Mouse (Mus musculus) heart, embryonic 14.5 days (tissue): ENCODE data around the gene Scn7a. TPM values are rescaled to one million over a fixed set of nuclear protein-coding genes. Genes with fewer than 3 reads are reported as not detected.

Experiments
- ATAC-seq: fragments of 200-750 bp; cut with Nextera tagmentation; 2 replicates; pipeline ENCODE4 v1.8.0; 2017; ENCODE audit warnings: low read depth, moderate TSS enrichment; ENCODE audit not compliant: insufficient number of reproducible peaks, insufficient read depth, low FRiP score
- H3K27ac ChIP-seq, 2 experiments: fragments of 200-500 bp in 1 of 2; fragments of 300-500 bp in 1 of 2; sonication (generic) in 1 of 2; replicated peaks in 1 of 2; 2 replicates each; pipeline ENCODE4 v1.5.1; 2012 to 2014; ENCODE audit warnings: low read depth in 2 of 2, low read length in 2 of 2, control low read depth in 1 of 2, mild to moderate bottlenecking in 1 of 2, mixed read lengths in 1 of 2; ENCODE audit not compliant: control insufficient read depth in 1 of 2, insufficient read depth in 1 of 2
- H3K27me3 ChIP-seq: fragments of 300-500 bp; sonication (generic); 2 replicates; pipeline ENCODE4 v1.6.1; 2014; ENCODE audit warnings: mild to moderate bottlenecking, low read length, control low read depth; ENCODE audit not compliant: control insufficient read depth, insufficient read depth
- H3K36me3 ChIP-seq: fragments of 300-500 bp; sonication (generic); 2 replicates; pipeline ENCODE4 v1.6.1; 2014; ENCODE audit warnings: mild to moderate bottlenecking, control low read depth, low read length, mixed read lengths; ENCODE audit not compliant: control insufficient read depth, insufficient read depth
- H3K4me1 ChIP-seq, 2 experiments: fragments of 200-500 bp in 1 of 2; fragments of 300-500 bp in 1 of 2; sonication (generic) in 1 of 2; 2 replicates each; pipeline ENCODE4 v1.6.1; 2012 to 2014; ENCODE audit warnings: low read length in 2 of 2, control low read depth in 1 of 2, mixed read lengths in 1 of 2; ENCODE audit not compliant: control insufficient read depth in 2 of 2, insufficient read depth in 2 of 2
- H3K4me2 ChIP-seq: fragments of 300-500 bp; sonication (generic); 2 replicates; pipeline ENCODE4 v1.6.1; 2014; ENCODE audit warnings: mild to moderate bottlenecking, low read length
- H3K4me3 ChIP-seq, 2 experiments: fragments of 200-500 bp in 1 of 2; fragments of 300-500 bp in 1 of 2; sonication (generic) in 1 of 2; 2 replicates each; pipeline ENCODE4 v1.5.1; 2012 to 2014; ENCODE audit warnings: low read length in 2 of 2, mild to moderate bottlenecking in 2 of 2, control low read depth in 1 of 2, low read depth in 1 of 2, moderate library complexity in 1 of 2; ENCODE audit not compliant: control insufficient read depth in 1 of 2, insufficient read depth in 1 of 2
- H3K9ac ChIP-seq: fragments of 300-500 bp; sonication (generic); 2 replicates; pipeline ENCODE4 v1.6.1; 2014; ENCODE audit warnings: mild to moderate bottlenecking, low read length
- H3K9me3 ChIP-seq: fragments of 300-500 bp; sonication (generic); 2 replicates; pipeline ENCODE4 v1.6.1; 2016; ENCODE audit warnings: low read length, control low read depth; ENCODE audit not compliant: control insufficient read depth
- WGBS: fragments of 180-500 bp; shearing (Covaris S2); extraction: QIAGEN DNeasy Blood & Tissue Kit; methylation state at CpG from one replicate; pipeline ENCODE4 v1.1.7; 2014; 5-methylcytosine and 5-hydroxymethylcytosine counted together
- polyA plus RNA-seq: library from polyadenylated mRNA; unstranded; fragments of >200 nt; fragmentation: Nextera tagmentation; extraction: Ambion mirVana; gene quantifications from 2 replicates; pipeline ENCODE4 v1.2.1, GENCODE M21; 2014

The Scn7a gene
- polyA plus RNA-seq, 1 experiment from 2014 or later: 2.0 TPM

DNA sequence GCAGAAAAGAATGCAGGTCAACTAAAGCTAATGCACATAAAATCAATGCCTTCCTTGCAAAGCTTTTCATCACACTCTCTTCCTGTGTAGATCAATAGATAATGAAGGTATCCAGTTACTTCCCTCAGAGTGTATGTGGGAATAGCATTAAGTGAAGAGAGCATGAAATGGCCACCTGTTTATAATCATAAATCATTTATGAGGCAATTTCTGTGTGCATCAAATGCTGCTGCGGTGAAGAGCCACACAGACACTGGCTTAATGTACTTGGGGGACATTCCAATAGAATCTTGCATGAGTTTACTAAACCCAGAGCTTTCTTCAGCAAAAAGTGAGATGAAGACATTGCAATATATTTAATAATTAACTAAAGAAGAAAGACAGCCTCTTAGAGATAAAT lies 122.7 kb downstream of the Scn7a start:
- no peaks in the 10 kb centered on the region for H3K36me3 ChIP-seq
- no peak overlapping the region for H3K4me3 ChIP-seq
- no peaks in the 10 kb centered on the region for H3K9me3 ChIP-seq
- no peak overlapping the region for H3K27ac ChIP-seq
- no peak overlapping the region for H3K4me2 ChIP-seq
- 84% methylated on average over 1 of the region's 1 CpGs for WGBS
- no peaks in the 10 kb centered on the region for H3K27me3 ChIP-seq
- H3K4me1 ChIP-seq: no peaks in the 10 kb centered on the region
- no peak overlapping the region for H3K9ac ChIP-seq
- ATAC-seq: no peak

- Histone ChIP-seq H3K4me3 (no peak overlapping the region), H3K9ac (no peak overlapping the region), H3K27ac (no peak overlapping the region), H3K27me3 (no peaks in the 10 kb centered on the region), H3K4me1 (no peaks in the 10 kb centered on the region), H3K36me3 (no peaks in the 10 kb centered on the region), H3K9me3 (no peaks in the 10 kb centered on the region), H3K4me2 (no peak overlapping the region)
- 91% methylated on average over 3 of the region's 3 CpGs for WGBS
- no peak for ATAC-seq
These were observed 128.3 kb downstream of the Scn7a start for GRCm38 (mm10) chr2:66656430-66656829.

DNA sequence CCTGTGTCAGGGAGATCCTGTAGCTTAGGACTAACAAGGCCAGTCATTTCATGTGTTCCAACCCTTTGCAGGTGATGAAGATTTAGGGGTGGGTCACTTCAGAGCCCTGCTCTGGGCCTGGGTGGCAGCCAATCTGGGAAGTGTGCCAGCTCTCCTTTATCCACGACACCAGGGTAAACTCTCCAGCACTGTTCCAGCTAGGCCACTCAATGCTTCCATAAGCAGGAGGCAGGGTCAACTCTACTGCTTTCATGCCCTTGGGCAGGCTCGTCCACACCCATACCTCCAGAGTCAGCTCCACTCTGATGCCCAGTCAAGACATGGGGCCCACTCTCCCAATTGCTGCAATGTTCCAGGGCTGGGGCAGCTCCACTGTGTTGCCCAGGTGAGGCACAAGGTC lies 129.3 kb downstream of the Scn7a start:
- no peak overlapping the region for H3K27ac ChIP-seq

DNA sequence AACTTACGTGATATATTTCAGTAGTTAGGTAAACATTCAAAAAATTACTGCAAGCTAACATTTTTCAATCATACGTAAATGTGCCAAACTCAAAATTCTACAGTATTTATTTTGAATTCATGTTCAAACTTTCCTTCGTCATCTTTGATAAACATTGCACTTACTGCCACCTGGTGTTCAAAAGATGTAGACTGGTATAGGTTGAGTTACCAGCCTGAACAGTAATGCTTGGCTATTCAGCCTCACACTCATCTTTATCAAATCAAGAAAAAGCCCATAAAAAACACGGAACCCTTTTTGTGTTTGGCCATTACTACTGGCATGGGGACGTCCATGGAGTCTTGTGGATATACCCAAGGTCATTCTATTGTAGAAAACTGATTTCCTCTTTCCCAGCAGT lies 140.3 kb downstream of the Scn7a start:
- Histone ChIP-seq H3K4me3 (no peak overlapping the region), H3K9ac (no peak overlapping the region), H3K9me3 (no peaks in the 10 kb centered on the region), H3K27me3 (no peaks in the 10 kb centered on the region), H3K27ac (no peak overlapping the region), H3K36me3 (no peaks in the 10 kb centered on the region), H3K4me2 (no peak overlapping the region), H3K4me1 (no peaks in the 10 kb centered on the region)
- no peak for ATAC-seq
- 18% methylated on average over 5 of the region's 5 CpGs for WGBS

More for the DNA sequence above, 129.3 kb downstream of the Scn7a start:
- Histone ChIP-seq H3K4me3 (no peak overlapping the region), H3K9ac (no peak overlapping the region), H3K27me3 (no peaks in the 10 kb centered on the region), H3K36me3 (no peaks in the 10 kb centered on the region), H3K4me2 (no peak overlapping the region), H3K9me3 (no peaks in the 10 kb centered on the region), H3K4me1 (no peaks in the 10 kb centered on the region)
- ATAC-seq: no peak
- 36% methylated on average over 2 of the region's 2 CpGs for WGBS

GRCm38 (mm10) chr2:66634580-66635359 lies 149.9 kb downstream of the Scn7a start, which contains the start of gene Scn9a:
TSS of gene Scn9a (minus strand) at chr2:66634962.
- H3K36me3 ChIP-seq: no peaks in the 10 kb centered on the region
- WGBS: 2% methylated on average over 28 of the region's 29 CpGs
- peak within 1 kb of the TSS; percentile 27; the same call in 1 of the 2 replicates for H3K9ac ChIP-seq
- no peak for ATAC-seq
- peaks cover 0 to 5% of the 10 kb centered on the region in 2 experiments; a peak in 3 of 4 replicates for H3K4me1 ChIP-seq
- H3K9me3 ChIP-seq: no peaks in the 10 kb centered on the region
- H3K27me3 ChIP-seq: peaks cover 13% of the 10 kb centered on the region; the same call in 1 of the 2 replicates
- H3K27ac ChIP-seq: no peak within 1 kb of the TSS
- peak within 1 kb of the TSS; percentile 29 to 34 for H3K4me3 ChIP-seq
- peak within 1 kb of the TSS; percentile 68 for H3K4me2 ChIP-seq

GRCm38 (mm10) chr2:66632728-66633127 lies 152.0 kb downstream of the Scn7a start:
- ATAC-seq: no peak
- peaks cover 0 to 5% of the 10 kb centered on the region in 2 experiments; a peak in 3 of 4 replicates for H3K4me1 ChIP-seq
- H3K9ac ChIP-seq: no peak overlapping the region
- no peaks in the 10 kb centered on the region for H3K36me3 ChIP-seq
- 31% methylated on average over 5 of the region's 5 CpGs for WGBS
- no peak overlapping the region for H3K4me3 ChIP-seq
- peaks cover 13% of the 10 kb centered on the region; the same call in 1 of the 2 replicates for H3K27me3 ChIP-seq
- no peak overlapping the region for H3K27ac ChIP-seq
- no peaks in the 10 kb centered on the region for H3K9me3 ChIP-seq
- H3K4me2 ChIP-seq: no peak overlapping the region
